Mouse (Mus musculus): ENCODE data around the gene Gsc.
"Not testable (repeated sequence)": the region's sequence is repeated elsewhere in the genome, so short reads cannot be mapped to it uniquely, and the experiment has no call there.

Gene Gsc

GRCm38 (mm10) chr12:104459377-104459776 is 13.8 kb downstream of the Gsc start:
- no peak for DNase-seq (ENCODE audit: low spot score in 2 of 2)

- DNase-seq (ENCODE audit: low spot score in 2 of 2): no peak
Measured at GRCm38 (mm10) chr12:104453002-104453401, 20.1 kb downstream of the Gsc start.

- no peak for DNase-seq (ENCODE audit: low spot score in 2 of 2)
Measured at GRCm38 (mm10) chr12:104450257-104450656, 22.9 kb downstream of the Gsc start.

- peak in 1 of 2 experiments; percentile 28 for DNase-seq (ENCODE audit: low spot score in 2 of 2)
Measured at GRCm38 (mm10) chr12:104448099-104448498, 25.0 kb downstream of the Gsc start.

GRCm38 (mm10) chr12:104447056-104447455 is 26.1 kb downstream of the Gsc start:
- DNase-seq (ENCODE audit: low spot score in 2 of 2): not testable (repeated sequence)

- no peak for DNase-seq (ENCODE audit: low spot score in 2 of 2)
Measured at GRCm38 (mm10) chr12:104443716-104444115, 29.4 kb downstream of the Gsc start.

GRCm38 (mm10) chr12:104440087-104440760 is 32.9 kb downstream of the Gsc start:
- peak; percentile 91 to 94 for DNase-seq (ENCODE audit: low spot score in 2 of 2)

- DNase-seq (ENCODE audit: low spot score in 2 of 2): no peak
Measured at GRCm38 (mm10) chr12:104433951-104434735, 39.0 kb downstream of the Gsc start.

- no peak for DNase-seq (ENCODE audit: low spot score in 2 of 2)
Measured at GRCm38 (mm10) chr12:104433214-104433613, 39.9 kb downstream of the Gsc start.

GRCm38 (mm10) chr12:104431359-104431758 is 41.8 kb downstream of the Gsc start:
- DNase-seq (ENCODE audit: low spot score in 2 of 2): no peak

- DNase-seq (ENCODE audit: low spot score in 2 of 2): peak in 1 of 2 experiments; percentile 8
Measured at GRCm38 (mm10) chr12:104426915-104427314, 46.2 kb downstream of the Gsc start.

- DNase-seq (ENCODE audit: low spot score in 2 of 2): no peak
Measured at GRCm38 (mm10) chr12:104425591-104425990, 47.5 kb downstream of the Gsc start.

- no peak for DNase-seq (ENCODE audit: low spot score in 2 of 2)
Measured at GRCm38 (mm10) chr12:104422615-104423392, 50.3 kb downstream of the Gsc start.
